Mouse (Mus musculus): ENCODE data around the gene Dnhd1.

DNA sequence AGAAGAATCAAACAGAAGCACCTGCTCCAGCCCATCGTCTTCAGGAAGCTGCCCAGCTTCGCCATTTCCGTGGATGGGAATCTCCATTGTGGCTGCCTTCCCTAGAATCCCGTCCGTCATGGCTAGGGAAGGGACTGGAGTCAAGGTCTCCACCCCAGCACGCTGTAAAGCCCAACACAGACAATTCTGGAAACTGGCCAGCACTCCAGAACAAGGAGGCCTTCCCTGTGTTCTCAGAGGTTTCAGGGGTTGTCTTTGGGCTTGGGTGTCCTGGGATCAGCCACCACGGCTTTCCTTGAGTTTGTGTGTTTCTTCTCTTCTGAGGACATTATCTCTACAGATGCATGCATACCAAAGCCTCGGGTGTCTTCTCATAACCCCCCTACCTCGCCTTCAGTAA, 11.3 kb upstream of the Dnhd1 start:
- TF ChIP-seq POLR2AphosphoS2 (IDR thresholded peaks at IDR 0.05; ENCODE audit: insufficient read length, low read depth) (no peak), MAX (IDR thresholded peaks at IDR 0.05; ENCODE audit: low read depth) (no peak), POLR2A (IDR thresholded peaks at IDR 0.05; ENCODE audit: insufficient read length, low read depth) (no peak), TCF12 (IDR thresholded peaks at IDR 0.05; ENCODE audit: insufficient read depth, poor library complexity, severe bottlenecking) (no peak), CEBPB (IDR thresholded peaks at IDR 0.05; ENCODE audit: insufficient read depth, poor library complexity, severe bottlenecking) (no peak), MYOG (IDR thresholded peaks at IDR 0.05; ENCODE audit: control insufficient read depth in 1 of 3, insufficient read depth in 1 of 3, insufficient read length in 2 of 3, low read depth in 2 of 3) (no peak), MYOD1 (IDR thresholded peaks at IDR 0.05; ENCODE audit: control insufficient read depth in 1 of 3, insufficient read length in 2 of 3, low read depth in 2 of 3) (no peak), USF1 (IDR thresholded peaks at IDR 0.05; ENCODE audit: low read depth) (no peak), E2F4 (IDR thresholded peaks at IDR 0.05; ENCODE audit: insufficient read depth) (no peak), REST (IDR thresholded peaks at IDR 0.05; ENCODE audit: insufficient read depth, insufficient read length) (no peak), SRF (IDR thresholded peaks at IDR 0.05; ENCODE audit: control insufficient read depth, insufficient read length, low read depth) (no peak), TCF3 (IDR thresholded peaks at IDR 0.05; ENCODE audit: insufficient read length, low read depth) (no peak)
